Mouse (Mus musculus): ENCODE data around the gene Pcid2. TPM values are rescaled to one million over a fixed set of nuclear protein-coding genes. Genes with fewer than 3 reads are reported as not detected.
"Not testable (repeated sequence)": the region's sequence is repeated elsewhere in the genome, so short reads cannot be mapped to it uniquely, and the experiment has no call there.

Gene Pcid2
- polyA plus RNA-seq, 1 experiment from 2014 or later, result 13.9 TPM

DNA sequence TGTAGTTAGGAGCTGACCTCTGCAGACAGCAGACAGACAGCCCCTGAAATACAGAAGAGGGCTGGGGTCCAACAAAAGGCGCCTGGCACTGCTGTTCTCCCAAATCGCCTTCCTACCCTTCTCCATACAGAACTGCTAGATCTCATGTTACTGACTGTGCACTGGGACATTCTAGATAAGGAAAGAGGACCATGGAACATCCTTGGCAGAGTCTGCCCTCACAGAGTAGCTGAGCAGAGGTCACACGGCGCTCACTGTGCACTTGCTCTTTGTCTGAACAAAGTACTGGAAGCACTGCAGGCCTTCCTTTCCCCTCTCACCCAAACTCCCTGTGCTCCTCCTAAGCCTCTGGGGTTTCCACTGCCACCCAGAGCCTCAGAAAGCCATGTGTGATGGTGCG is 36.4 kb upstream of the Pcid2 start:
- TF ChIP-seq CTCF (IDR thresholded peaks at IDR 0.05; ENCODE audit: low read depth) (no peak), EP300 (optimal IDR thresholded peaks at IDR 0.05) (no peak)
- 89% methylated on average over 5 of the region's 5 CpGs for WGBS
- peaks cover 61% of the 10 kb centered on the region for H3K36me3 ChIP-seq (ENCODE audit: control insufficient read depth, insufficient read depth, low read length)
- no peak overlapping the region for H3K4me3 ChIP-seq (ENCODE audit: low read depth, low read length)
- ATAC-seq (ENCODE audit: low FRiP score, low TSS enrichment) (no peak), DNase-seq (ENCODE audit: low spot score) (no peak)
- no peak overlapping the region for H3K4me2 ChIP-seq (replicated peaks; ENCODE audit: low read depth)
- H3K9ac ChIP-seq (ENCODE audit: low read length), result no peak overlapping the region
- H3K9me3 ChIP-seq (ENCODE audit: control insufficient read depth, low read length), result no peaks in the 10 kb centered on the region
- H3K4me1 ChIP-seq (replicated peaks; ENCODE audit: control insufficient read depth, insufficient read depth), result no peaks in the 10 kb centered on the region
- no peak overlapping the region for H3K27ac ChIP-seq (replicated peaks)
- no peaks in the 10 kb centered on the region for H3K27me3 ChIP-seq (ENCODE audit: control insufficient read depth, insufficient read depth, low read length)

DNA sequence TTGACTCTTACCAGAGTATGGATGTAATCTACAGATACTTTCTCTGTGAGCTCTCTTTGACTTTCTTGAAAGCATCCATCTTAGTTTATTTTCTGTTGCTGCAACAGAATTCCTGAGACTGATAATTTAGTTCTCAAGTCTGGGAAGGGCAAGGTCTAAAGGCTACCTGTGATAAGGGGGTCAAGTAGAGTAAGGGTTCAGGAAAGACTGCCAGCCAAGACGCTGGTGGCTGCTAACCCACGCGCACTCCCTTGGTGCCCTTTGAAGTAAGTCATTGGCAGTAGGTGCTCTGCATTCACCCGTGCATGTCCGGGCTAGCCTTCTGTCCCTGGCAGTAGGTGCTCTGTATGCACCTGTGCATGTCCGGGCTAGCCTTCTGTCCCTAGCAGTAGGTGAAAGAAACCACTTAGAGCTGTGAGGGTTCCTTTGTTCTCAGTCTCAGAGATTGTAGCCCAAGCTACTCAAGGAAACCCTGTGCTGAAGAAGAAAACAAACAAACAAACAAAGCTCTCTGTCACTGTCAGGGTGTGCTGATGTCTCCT is 34.5 kb upstream of the Pcid2 start:
- TF ChIP-seq EP300 (optimal IDR thresholded peaks at IDR 0.05) (no peak), CTCF (IDR thresholded peaks at IDR 0.05; ENCODE audit: low read depth) (no peak)
- Histone ChIP-seq H3K4me1 (replicated peaks; ENCODE audit: control insufficient read depth, insufficient read depth) (no peaks in the 10 kb centered on the region), H3K4me3 (ENCODE audit: low read depth, low read length) (no peak overlapping the region), H3K9ac (ENCODE audit: low read length) (no peak overlapping the region), H3K9me3 (ENCODE audit: control insufficient read depth, low read length) (no peaks in the 10 kb centered on the region), H3K27ac (replicated peaks) (no peak overlapping the region), H3K4me2 (replicated peaks; ENCODE audit: low read depth) (no peak overlapping the region), H3K27me3 (ENCODE audit: control insufficient read depth, insufficient read depth, low read length) (no peaks in the 10 kb centered on the region), H3K36me3 (ENCODE audit: control insufficient read depth, insufficient read depth, low read length) (peaks cover 60% of the 10 kb centered on the region)
- ATAC-seq (ENCODE audit: low FRiP score, low TSS enrichment), result no peak
- no peak for DNase-seq (ENCODE audit: low spot score)
- WGBS, result 88% methylated on average over 6 of the region's 6 CpGs

- peak; percentile 69 for TF ChIP-seq CTCF (IDR thresholded peaks at IDR 0.05; ENCODE audit: low read depth)
- H3K36me3 ChIP-seq (ENCODE audit: control insufficient read depth, insufficient read depth, low read length), result peaks cover 48% of the 10 kb centered on the region
- H3K9me3 ChIP-seq (ENCODE audit: control insufficient read depth, low read length); H3K27ac ChIP-seq (replicated peaks); H3K27me3 ChIP-seq (ENCODE audit: control insufficient read depth, insufficient read depth, low read length); ATAC-seq (ENCODE audit: low FRiP score, low TSS enrichment); H3K9ac ChIP-seq (ENCODE audit: low read length); H3K4me2 ChIP-seq (replicated peaks; ENCODE audit: low read depth); H3K4me1 ChIP-seq (replicated peaks; ENCODE audit: control insufficient read depth, insufficient read depth); H3K4me3 ChIP-seq (ENCODE audit: low read depth, low read length): not testable (repeated sequence)
- WGBS, result 68% methylated on average over 9 of the region's 9 CpGs
- peak; percentile 50 for DNase-seq (ENCODE audit: low spot score)
These were observed 27.0 kb upstream of the Pcid2 start for GRCm38 (mm10) chr8:13132220-13132619.

DNA sequence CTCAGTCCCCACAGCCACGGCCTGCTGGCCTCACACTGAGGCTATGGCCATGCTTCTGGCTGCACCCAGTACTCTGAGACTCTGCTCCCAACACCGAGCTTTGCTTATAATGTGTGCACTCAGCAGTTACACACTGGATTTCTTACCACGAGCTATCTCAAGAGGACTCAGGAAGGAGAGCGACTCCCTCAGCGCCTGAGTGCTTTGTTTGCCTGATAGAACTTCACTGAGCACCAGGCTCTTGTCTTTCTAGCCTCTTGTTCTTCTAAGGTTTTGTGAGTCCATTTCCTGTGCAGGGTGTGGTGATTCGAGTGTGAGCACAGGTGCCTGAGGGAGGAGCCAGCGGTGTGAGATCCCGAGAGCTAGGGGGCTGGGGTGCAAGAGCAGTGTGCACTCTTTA is 19.6 kb upstream of the Pcid2 start:
- Histone ChIP-seq H3K4me2 (replicated peaks; ENCODE audit: low read depth) (no peak overlapping the region), H3K4me3 (ENCODE audit: low read depth, low read length) (no peak overlapping the region), H3K27me3 (ENCODE audit: control insufficient read depth, insufficient read depth, low read length) (no peaks in the 10 kb centered on the region), H3K9me3 (ENCODE audit: control insufficient read depth, low read length) (no peaks in the 10 kb centered on the region), H3K36me3 (ENCODE audit: control insufficient read depth, insufficient read depth, low read length) (peaks cover 27% of the 10 kb centered on the region), H3K9ac (ENCODE audit: low read length) (no peak overlapping the region), H3K4me1 (replicated peaks; ENCODE audit: control insufficient read depth, insufficient read depth) (no peaks in the 10 kb centered on the region), H3K27ac (replicated peaks) (no peak overlapping the region)
- no peak for TF ChIP-seq CTCF (IDR thresholded peaks at IDR 0.05; ENCODE audit: low read depth)
- no peak for TF ChIP-seq EP300 (optimal IDR thresholded peaks at IDR 0.05)
- WGBS, result 87% methylated on average over 8 of the region's 8 CpGs
- ATAC-seq (ENCODE audit: low FRiP score, low TSS enrichment) (no peak), DNase-seq (ENCODE audit: low spot score) (no peak)

DNA sequence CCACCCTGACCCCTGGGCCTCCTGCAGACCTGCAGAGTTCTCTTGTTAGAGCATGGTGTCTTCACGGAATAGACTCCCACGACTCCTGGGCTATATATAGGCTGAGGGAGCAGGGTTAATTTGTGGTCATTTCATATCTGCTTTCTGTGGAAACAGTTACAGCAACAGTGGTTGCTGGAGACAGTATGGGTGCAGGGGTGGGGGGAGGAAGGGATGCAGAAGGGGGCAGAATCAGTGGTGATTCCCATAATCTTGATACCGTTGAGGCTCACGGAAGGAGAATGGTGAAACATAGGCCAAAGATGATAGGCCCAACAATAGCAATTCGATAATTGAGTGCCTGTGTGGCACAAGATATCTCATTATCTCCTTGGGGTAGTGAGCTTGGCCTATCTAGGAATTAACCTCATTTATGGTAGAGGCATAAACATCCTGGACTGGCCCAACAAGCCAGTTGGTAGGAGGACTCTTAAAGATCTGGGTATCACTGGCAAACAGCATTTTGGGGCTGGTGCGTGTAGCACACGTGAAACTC is 17.7 kb upstream of the Pcid2 start:
- ATAC-seq (ENCODE audit: low FRiP score, low TSS enrichment) (no peak), DNase-seq (ENCODE audit: low spot score) (no peak)
- TF ChIP-seq CTCF (IDR thresholded peaks at IDR 0.05; ENCODE audit: low read depth) (no peak), EP300 (optimal IDR thresholded peaks at IDR 0.05) (no peak)
- Histone ChIP-seq H3K36me3 (ENCODE audit: control insufficient read depth, insufficient read depth, low read length) (peaks cover 23% of the 10 kb centered on the region), H3K4me1 (replicated peaks; ENCODE audit: control insufficient read depth, insufficient read depth) (no peaks in the 10 kb centered on the region), H3K27ac (replicated peaks) (no peak overlapping the region), H3K4me3 (ENCODE audit: low read depth, low read length) (no peak overlapping the region), H3K9me3 (ENCODE audit: control insufficient read depth, low read length) (no peaks in the 10 kb centered on the region), H3K27me3 (ENCODE audit: control insufficient read depth, insufficient read depth, low read length) (no peaks in the 10 kb centered on the region), H3K9ac (ENCODE audit: low read length) (no peak overlapping the region), H3K4me2 (replicated peaks; ENCODE audit: low read depth) (no peak overlapping the region)
- 92% methylated on average over 7 of the region's 7 CpGs for WGBS

GRCm38 (mm10) chr8:13120882-13121665 is 15.8 kb upstream of the Pcid2 start:
- Histone ChIP-seq H3K9me3 (ENCODE audit: control insufficient read depth, low read length) (no peaks in the 10 kb centered on the region), H3K27me3 (ENCODE audit: control insufficient read depth, insufficient read depth, low read length) (no peaks in the 10 kb centered on the region), H3K4me2 (replicated peaks; ENCODE audit: low read depth) (no peak overlapping the region), H3K9ac (ENCODE audit: low read length) (no peak overlapping the region), H3K27ac (replicated peaks) (no peak overlapping the region), H3K4me3 (ENCODE audit: low read depth, low read length) (no peak overlapping the region), H3K36me3 (ENCODE audit: control insufficient read depth, insufficient read depth, low read length) (peaks cover 23% of the 10 kb centered on the region), H3K4me1 (replicated peaks; ENCODE audit: control insufficient read depth, insufficient read depth) (no peaks in the 10 kb centered on the region)
- TF ChIP-seq CTCF (IDR thresholded peaks at IDR 0.05; ENCODE audit: low read depth), result no peak
- TF ChIP-seq EP300 (optimal IDR thresholded peaks at IDR 0.05), result no peak
- DNase-seq (ENCODE audit: low spot score), result no peak
- WGBS, result 77% methylated on average over 7 of the region's 7 CpGs
- no peak for ATAC-seq (ENCODE audit: low FRiP score, low TSS enrichment)

Measured in stomach, postnatal 0 days (tissue).